Mouse (Mus musculus): ENCODE results near the gene Pdpr. TPM values are rescaled to one million over a fixed set of nuclear protein-coding genes. Genes with fewer than 3 reads are reported as not detected.

Pdpr gene
- total RNA-seq, 1 experiment = 23.6 TPM

Other genes starting within 250 kb of the Pdpr start
- 59.4 and 64.7 TPM in 2 replicates for gene Cog4, start 248.0 kb upstream of the Pdpr start, total RNA-seq (2012; rRNA removed)
- gene Sf3b3, start 247.8 kb upstream of the Pdpr start, total RNA-seq (2012; rRNA removed) = 210 and 244 TPM in 2 replicates
- gene Fuk, start 192.1 kb upstream of the Pdpr start, total RNA-seq (2012; rRNA removed) = 17.8 and 23.3 TPM in 2 replicates
- 7.5 and 12.4 TPM in 2 replicates for gene St3gal2, start 174.7 kb upstream of the Pdpr start, total RNA-seq (2012; rRNA removed)
- 32.6 and 35.5 TPM in 2 replicates for gene Ddx19a, start 96.8 kb upstream of the Pdpr start, total RNA-seq (2012; rRNA removed)
- 25.3 and 30.2 TPM in 2 replicates for gene Ddx19b, start 62.9 kb upstream of the Pdpr start, total RNA-seq (2012; rRNA removed)
- 211 and 247 TPM in 2 replicates for gene Aars, start 61.5 kb upstream of the Pdpr start, total RNA-seq (2012; rRNA removed)
- 2.6 TPM in 1 of 2 replicates, not detected in the other for gene Exosc6, start 38.3 kb upstream of the Pdpr start, total RNA-seq (2012; rRNA removed)
- gene Clec18a, start 2.2 kb upstream of the Pdpr start, total RNA-seq (2012; rRNA removed) = 0.22 TPM in 1 of 2 replicates, not detected in the other
- gene Glg1, start 164.6 kb downstream of the Pdpr start, total RNA-seq (2012; rRNA removed) = 87.4 and 136 TPM in 2 replicates
- gene Rfwd3, start 205.6 kb downstream of the Pdpr start, total RNA-seq (2012; rRNA removed) = 43.1 and 73.8 TPM in 2 replicates
- gene Mlkl, start 243.5 kb downstream of the Pdpr start, total RNA-seq (2012; rRNA removed) = 0.95 and 1.2 TPM in 2 replicates